Mouse (Mus musculus): ENCODE measurements around the gene Tbcb.

GRCm38 (mm10) chr7:30204380-30204779, 27.7 kb downstream of the Tbcb start:
- TF ChIP-seq GATA1 (IDR thresholded peaks at IDR 0.05; ENCODE audit: borderline replicate concordance, low read length) (no peak), FLI1 (IDR thresholded peaks at IDR 0.05; ENCODE audit: low read length) (no peak)

All from megakaryocyte, embryonic 14.5 days (primary cell).